Mouse (Mus musculus): ENCODE results near the gene Gatb. TPM values are rescaled to one million over a fixed set of nuclear protein-coding genes. Genes with fewer than 3 reads are reported as not detected.
A peak's percentile ranks its signal among the peaks of the same experiment; 100 is the strongest.
"Not testable (repeated sequence)": the region's sequence is repeated elsewhere in the genome, so short reads cannot be mapped to it uniquely, and the experiment has no call there.

The Gatb gene
- polyA plus RNA-seq, 1 experiment from 2014 or later = 21.1 TPM

DNA sequence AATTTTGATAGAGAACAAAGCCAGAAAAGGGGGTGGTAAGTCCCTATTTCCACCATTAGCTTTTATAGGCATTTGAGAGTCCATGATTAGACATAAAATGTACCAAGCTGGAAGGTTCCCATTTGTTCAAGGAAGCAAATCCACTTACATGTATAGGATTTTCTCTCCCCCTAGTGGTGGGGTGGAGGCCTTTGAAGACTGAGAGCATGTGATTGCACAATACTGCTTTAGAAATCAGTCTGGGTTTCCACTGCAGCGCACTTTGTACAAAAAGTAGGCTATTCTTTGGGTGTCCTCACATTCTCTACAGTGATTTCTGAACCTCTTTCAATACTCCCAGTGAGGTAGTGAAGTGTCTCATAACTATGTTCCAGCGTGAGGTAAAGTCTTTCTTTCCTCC lies 2.6 kb upstream of the Gatb start:
- Histone ChIP-seq H3K4me1 (replicated peaks) (peaks cover 2% of the 10 kb centered on the region; the same call in 1 of the 2 replicates), H3K36me3 (no peaks in the 10 kb centered on the region), H3K9me3 (no peaks in the 10 kb centered on the region), H3K9ac (no peak overlapping the region), H3K4me2 (no peak overlapping the region), H3K4me3 (no peak overlapping the region), H3K27me3 (no peaks in the 10 kb centered on the region), H3K27ac (no peak overlapping the region)
- ATAC-seq (ENCODE audit: low FRiP score) = no peak
- 67% methylated on average over 2 of the region's 2 CpGs for WGBS

DNA sequence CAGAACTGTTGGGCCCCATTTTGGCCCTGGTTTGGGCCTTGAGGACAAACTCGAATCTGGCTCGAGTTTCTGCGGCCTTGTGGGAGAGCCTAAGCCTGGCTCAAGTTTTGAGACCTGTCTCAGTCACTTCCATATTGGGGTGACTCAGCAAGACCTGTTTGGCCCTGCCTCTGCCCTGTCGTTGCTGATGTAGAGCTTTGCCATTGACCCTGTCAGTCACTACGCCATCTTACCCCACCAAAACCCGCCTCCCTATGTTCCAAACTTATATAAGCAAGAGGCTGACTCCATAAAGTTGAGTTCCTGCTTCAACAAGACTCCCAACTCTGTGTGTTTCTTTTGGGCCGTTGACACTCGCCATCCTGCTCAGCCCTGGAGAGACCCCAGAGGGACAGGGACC lies 1.4 kb upstream of the Gatb start:
- H3K27me3 ChIP-seq; H3K27ac ChIP-seq; H3K4me3 ChIP-seq; ATAC-seq (ENCODE audit: low FRiP score); H3K9ac ChIP-seq; H3K36me3 ChIP-seq; H3K4me1 ChIP-seq (replicated peaks); H3K9me3 ChIP-seq; H3K4me2 ChIP-seq: not testable (repeated sequence)
- 93% methylated on average over 8 of the region's 8 CpGs for WGBS

DNA sequence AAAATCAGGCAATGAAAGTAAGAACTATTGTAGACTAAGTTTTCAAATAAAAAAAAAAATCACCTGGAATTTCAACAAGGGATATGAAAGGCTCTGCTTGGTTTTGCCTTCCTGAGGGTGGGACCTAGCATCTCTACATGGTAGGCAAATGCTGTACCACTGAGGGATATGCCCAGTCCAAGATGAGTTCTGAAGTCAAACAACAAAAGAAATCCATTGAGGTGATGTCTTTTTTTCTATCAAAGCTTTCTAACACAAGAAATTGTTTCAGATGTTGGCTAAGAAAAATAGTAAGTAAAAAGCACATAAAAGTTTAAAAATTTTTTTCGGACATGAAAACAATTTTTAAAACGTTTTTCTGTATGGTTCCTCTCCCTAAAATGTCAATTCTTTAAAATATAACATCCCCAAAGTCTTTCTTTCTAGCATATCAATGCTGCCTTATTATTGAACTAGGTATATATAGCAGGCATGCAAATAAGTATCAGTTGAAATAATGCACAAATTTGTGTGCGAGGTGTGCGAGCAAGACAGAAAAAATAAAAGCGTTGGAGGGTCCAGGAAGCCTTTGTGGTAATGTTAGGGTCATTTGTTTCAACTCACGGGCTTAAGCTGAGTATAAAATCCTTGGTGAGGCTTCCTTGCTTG lies 579 bp upstream of the Gatb start:
- Histone ChIP-seq H3K4me2 (peak overlapping the region; percentile 53), H3K9ac (no peak overlapping the region), H3K4me1 (replicated peaks) (peaks cover 2% of the 10 kb centered on the region; the same call in 1 of the 2 replicates), H3K27me3 (no peaks in the 10 kb centered on the region), H3K9me3 (no peaks in the 10 kb centered on the region), H3K4me3 (peak overlapping the region; percentile 65), H3K36me3 (0 out of 2 replicates have a peak, but pooled peaks cover 2% of the 10 kb centered on the region), H3K27ac (no peak overlapping the region)
- ATAC-seq (ENCODE audit: low FRiP score) = no peak
- WGBS = 22% methylated on average over 6 of the region's 6 CpGs

DNA sequence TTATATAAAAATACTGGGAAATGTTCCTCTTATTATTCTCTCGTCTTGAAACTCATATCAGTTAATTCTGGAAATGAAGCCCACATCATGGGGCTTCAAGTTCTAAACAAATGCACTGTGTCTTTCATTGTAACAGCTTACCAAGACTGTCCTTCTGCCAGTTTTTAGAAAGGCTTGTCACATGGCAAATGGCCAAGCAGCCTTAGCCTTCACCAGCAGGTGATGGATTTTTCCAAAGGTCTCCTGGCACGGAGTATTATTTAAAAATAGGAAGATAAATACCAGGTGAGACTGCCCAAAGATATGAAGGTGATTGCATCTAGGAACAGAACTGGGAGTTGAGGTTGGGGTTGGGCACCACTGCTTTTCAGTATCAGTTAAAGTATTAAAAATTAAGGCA lies 8.8 kb downstream of the Gatb start:
- H3K4me1 ChIP-seq (replicated peaks) = no peaks in the 10 kb centered on the region
- H3K27ac ChIP-seq = no peak overlapping the region
- 0 out of 2 replicates have a peak, but pooled peaks cover 6% of the 10 kb centered on the region for H3K36me3 ChIP-seq
- H3K4me2 ChIP-seq = no peak overlapping the region
- H3K9me3 ChIP-seq = no peaks in the 10 kb centered on the region
- H3K4me3 ChIP-seq = no peak overlapping the region
- H3K27me3 ChIP-seq = no peaks in the 10 kb centered on the region
- H3K9ac ChIP-seq = no peak overlapping the region
- ATAC-seq (ENCODE audit: low FRiP score) = no peak
- 88% methylated on average over 2 of the region's 2 CpGs for WGBS

DNA sequence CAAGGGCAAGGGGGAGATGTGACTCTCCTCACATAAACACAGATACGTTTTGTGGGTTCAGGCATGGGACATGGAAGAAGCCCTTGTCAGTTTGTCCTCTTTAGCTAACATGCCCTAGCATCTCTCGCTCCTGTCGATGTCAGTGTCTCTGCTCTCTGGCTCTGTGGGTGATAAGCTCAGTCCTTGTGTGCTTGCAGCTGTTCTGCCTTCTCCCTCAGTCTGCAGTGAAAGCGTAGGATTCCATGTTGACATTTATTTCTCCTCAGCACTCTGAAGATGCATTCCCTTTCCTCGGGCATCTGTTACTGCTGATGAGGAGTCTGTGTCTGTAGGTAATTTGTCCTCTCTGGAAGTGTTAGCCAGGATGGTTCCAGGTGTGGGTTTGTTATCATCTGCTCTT lies 9.3 kb downstream of the Gatb start:
- Histone ChIP-seq H3K4me2 (no peak overlapping the region), H3K27me3 (no peaks in the 10 kb centered on the region), H3K9me3 (no peaks in the 10 kb centered on the region), H3K36me3 (0 out of 2 replicates have a peak, but pooled peaks cover 5% of the 10 kb centered on the region), H3K4me1 (replicated peaks) (no peaks in the 10 kb centered on the region), H3K27ac (no peak overlapping the region), H3K9ac (no peak overlapping the region), H3K4me3 (no peak overlapping the region)
- no peak for ATAC-seq (ENCODE audit: low FRiP score)
- WGBS = 89% methylated on average over 5 of the region's 5 CpGs

DNA sequence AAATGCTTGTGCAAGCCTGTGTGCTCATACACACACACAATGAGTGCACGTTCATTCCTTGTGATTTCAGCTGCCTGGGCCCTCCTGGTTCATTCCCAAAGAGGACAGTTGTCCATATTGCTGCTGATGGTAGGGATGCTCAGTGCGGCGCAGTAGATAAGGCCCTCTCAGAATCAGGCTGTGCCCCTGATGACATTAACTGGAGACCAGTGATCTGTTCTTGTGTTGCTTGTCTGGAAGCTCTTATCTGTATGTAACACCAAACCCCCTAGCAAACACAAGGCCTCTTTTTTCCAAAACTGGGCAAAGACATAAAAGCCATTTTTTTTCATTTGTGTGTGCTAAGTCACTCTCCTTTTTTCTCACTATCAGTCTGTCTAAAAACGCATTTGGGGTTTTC lies 11.0 kb downstream of the Gatb start:
- H3K4me2 ChIP-seq = no peak overlapping the region
- ATAC-seq (ENCODE audit: low FRiP score) = no peak
- H3K36me3 ChIP-seq = peaks cover 6% of the 10 kb centered on the region; the same call in 1 of the 2 replicates
- no peaks in the 10 kb centered on the region for H3K4me1 ChIP-seq (replicated peaks)
- no peak overlapping the region for H3K27ac ChIP-seq
- 88% methylated on average over 4 of the region's 4 CpGs for WGBS
- no peaks in the 10 kb centered on the region for H3K9me3 ChIP-seq
- no peak overlapping the region for H3K9ac ChIP-seq
- H3K27me3 ChIP-seq = no peaks in the 10 kb centered on the region
- H3K4me3 ChIP-seq = no peak overlapping the region

DNA sequence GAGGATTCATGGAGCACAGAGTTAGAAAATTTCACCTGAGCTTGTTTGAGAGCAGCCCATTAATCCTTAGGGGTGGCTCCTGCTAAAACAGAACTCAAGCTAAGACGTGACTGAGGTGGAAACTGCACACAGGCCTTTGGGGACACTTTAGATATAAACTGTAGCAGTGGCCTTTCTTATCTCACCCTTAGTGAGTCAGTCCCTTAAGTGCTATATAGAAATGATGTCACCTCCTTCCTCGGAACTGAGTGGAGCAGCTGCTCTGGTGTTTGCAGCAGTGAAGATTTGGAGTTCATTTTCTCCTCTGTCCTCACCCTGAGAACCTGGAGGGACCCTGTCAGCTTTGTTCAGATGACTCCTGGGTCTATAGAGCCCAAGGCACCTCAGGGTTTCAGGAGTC lies 14.8 kb downstream of the Gatb start:
- no peaks in the 10 kb centered on the region for H3K27me3 ChIP-seq
- no peaks in the 10 kb centered on the region for H3K9me3 ChIP-seq
- no peak overlapping the region for H3K9ac ChIP-seq
- H3K4me1 ChIP-seq (replicated peaks) = no peaks in the 10 kb centered on the region
- peaks cover 8% of the 10 kb centered on the region; the same call in 1 of the 2 replicates for H3K36me3 ChIP-seq
- ATAC-seq (ENCODE audit: low FRiP score) = no peak
- no peak overlapping the region for H3K4me3 ChIP-seq
- no peak overlapping the region for H3K4me2 ChIP-seq
- no peak overlapping the region for H3K27ac ChIP-seq
- 69% methylated on average over 2 of the region's 2 CpGs for WGBS

DNA sequence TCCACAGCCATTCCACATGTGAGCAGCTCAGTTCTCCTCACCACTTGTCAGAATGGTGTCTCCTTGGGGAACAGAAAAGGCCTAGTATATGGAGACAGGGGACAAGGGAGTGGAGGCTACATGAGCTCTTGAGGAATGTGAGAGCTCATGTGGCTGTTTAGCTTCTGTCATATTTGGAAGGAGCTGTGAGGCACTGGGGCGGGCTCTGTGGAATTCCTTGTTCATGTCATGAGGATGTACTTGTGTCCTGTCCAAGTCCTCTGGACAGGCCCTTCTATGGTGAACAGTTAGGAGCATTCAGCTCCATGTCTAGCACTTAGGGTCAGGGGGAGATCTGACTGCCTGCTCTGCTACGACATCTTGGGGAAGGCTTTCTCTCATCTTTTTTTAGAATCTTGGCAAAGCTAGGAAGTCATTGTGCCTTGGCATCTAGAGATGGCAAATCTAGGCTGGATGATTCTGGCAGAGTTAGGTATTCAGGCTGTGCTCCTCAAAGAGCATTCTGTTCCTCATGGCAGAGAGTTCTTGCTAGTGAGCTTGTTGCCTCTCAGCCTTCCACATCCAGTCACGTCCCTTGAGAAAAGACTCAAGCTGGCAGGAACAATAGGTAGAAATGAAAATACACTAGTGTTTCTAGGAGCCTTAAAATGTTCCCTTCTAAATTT lies 16.3 kb downstream of the Gatb start:
- Histone ChIP-seq H3K36me3 (peaks cover 3% of the 10 kb centered on the region; the same call in 1 of the 2 replicates), H3K9ac (no peak overlapping the region), H3K9me3 (no peaks in the 10 kb centered on the region), H3K4me2 (no peak overlapping the region), H3K27me3 (no peaks in the 10 kb centered on the region), H3K27ac (no peak overlapping the region), H3K4me3 (no peak overlapping the region), H3K4me1 (replicated peaks) (no peaks in the 10 kb centered on the region)
- no peak for ATAC-seq (ENCODE audit: low FRiP score)
- 93% methylated on average over 3 of the region's 3 CpGs for WGBS

DNA sequence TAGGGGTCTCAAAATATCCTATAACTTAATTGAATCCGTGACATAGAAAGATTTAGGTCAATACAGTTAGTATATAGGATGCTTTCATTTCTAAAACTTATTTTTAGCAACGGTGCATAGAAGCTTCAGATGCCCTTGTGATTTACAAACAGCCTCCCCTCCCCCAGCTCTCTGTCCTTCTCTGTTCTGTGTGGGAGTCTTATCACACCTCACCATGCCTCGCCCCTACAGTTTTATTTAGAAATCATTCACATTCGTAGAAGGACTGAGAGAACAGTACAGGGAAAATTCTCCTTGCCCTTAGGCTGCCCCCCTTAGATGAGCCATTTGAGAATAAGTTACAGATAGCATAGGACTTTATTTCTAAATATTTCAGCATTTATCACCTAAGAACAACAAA lies 18.1 kb downstream of the Gatb start:
- H3K4me2 ChIP-seq = no peak overlapping the region
- ATAC-seq (ENCODE audit: low FRiP score) = no peak
- H3K27ac ChIP-seq = no peak overlapping the region
- H3K36me3 ChIP-seq = peaks cover 3% of the 10 kb centered on the region; the same call in 1 of the 2 replicates
- no peak overlapping the region for H3K4me3 ChIP-seq
- no peak overlapping the region for H3K9ac ChIP-seq
- H3K27me3 ChIP-seq = no peaks in the 10 kb centered on the region
- H3K9me3 ChIP-seq = no peaks in the 10 kb centered on the region
- no peaks in the 10 kb centered on the region for H3K4me1 ChIP-seq (replicated peaks)
- WGBS = 82% methylated on average over 4 of the region's 4 CpGs

DNA sequence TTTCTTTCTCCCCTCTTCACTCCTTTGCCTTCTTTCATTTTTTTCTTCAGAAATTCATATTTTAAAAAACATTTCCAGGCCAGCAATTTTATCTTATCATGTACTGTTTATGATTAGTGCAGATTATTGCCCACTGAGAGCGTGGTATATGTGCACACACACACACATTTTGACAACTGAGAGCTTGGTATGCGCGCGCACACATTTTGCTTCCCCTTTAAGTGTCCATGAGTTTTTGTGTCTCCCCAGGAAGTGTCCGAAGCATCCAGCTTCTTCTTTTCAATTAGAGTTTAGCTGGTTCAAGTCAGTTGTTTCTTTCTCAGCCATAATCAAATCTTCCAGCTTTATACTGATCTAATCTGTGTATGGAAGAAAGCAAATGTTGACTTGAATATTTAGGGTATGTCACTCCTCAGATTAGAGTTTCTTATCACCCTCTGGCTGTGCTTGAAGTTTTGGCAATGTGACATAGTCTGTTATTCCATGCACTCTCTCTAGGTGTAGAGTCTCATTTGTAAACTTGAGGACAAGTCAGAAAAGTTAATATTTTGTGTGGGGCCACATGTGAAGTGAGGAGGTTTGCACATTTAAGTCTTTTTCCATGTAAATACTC lies 18.8 kb downstream of the Gatb start:
- Histone ChIP-seq H3K9ac (no peak overlapping the region), H3K27ac (no peak overlapping the region), H3K4me3 (no peak overlapping the region), H3K4me2 (no peak overlapping the region), H3K27me3 (no peaks in the 10 kb centered on the region), H3K4me1 (replicated peaks) (no peaks in the 10 kb centered on the region), H3K9me3 (no peaks in the 10 kb centered on the region), H3K36me3 (peaks cover 3% of the 10 kb centered on the region; the same call in 1 of the 2 replicates)
- no peak for ATAC-seq (ENCODE audit: low FRiP score)
- 90% methylated on average over 5 of the region's 5 CpGs for WGBS

DNA sequence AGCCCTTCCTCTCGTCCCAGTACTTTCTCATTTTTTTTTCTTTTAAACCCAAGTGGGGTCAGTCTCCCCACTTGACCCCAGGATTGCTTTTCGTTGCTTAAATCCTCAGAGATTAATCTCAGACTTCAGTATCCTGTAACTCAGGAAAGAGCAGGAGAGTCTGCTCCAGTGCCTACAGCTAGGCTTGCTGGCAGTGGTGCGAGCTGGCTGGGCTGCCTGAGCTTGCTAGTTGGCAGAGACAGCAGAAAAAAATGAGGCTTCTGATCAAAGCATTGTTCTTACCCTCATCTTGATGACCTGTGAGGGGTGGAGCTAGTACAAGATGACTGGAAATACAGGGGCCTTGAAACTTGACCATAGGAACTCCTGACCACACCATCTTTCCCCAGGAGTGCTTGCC lies 20.5 kb downstream of the Gatb start:
- Histone ChIP-seq H3K27ac (no peak overlapping the region), H3K36me3 (peaks cover 3% of the 10 kb centered on the region; the same call in 1 of the 2 replicates), H3K4me1 (replicated peaks) (no peaks in the 10 kb centered on the region), H3K9ac (no peak overlapping the region), H3K4me3 (no peak overlapping the region), H3K4me2 (no peak overlapping the region), H3K27me3 (no peaks in the 10 kb centered on the region), H3K9me3 (no peaks in the 10 kb centered on the region)
- WGBS = 84% methylated on average over 3 of the region's 3 CpGs
- no peak for ATAC-seq (ENCODE audit: low FRiP score)

DNA sequence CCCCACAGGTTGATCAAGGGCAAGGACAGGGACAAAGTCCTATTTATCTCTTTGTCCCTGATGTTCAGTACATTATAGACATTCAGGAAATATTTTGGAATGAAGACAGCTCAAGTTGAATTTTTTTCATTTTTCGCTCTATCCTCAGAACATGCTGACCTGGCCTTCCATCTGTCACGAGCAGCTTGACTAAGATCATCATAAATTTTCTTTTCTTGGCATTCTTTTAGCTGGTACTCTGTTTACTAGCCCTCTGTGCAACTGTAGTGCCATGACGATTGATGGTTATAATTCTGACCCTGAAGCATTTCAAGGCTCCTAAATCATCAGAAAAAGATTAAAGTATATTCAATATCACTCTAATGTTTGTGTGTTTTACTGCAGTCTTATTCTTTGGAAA lies 25.6 kb downstream of the Gatb start:
- Histone ChIP-seq H3K27ac (no peak overlapping the region), H3K27me3 (no peaks in the 10 kb centered on the region), H3K4me1 (replicated peaks) (peaks cover 24% of the 10 kb centered on the region), H3K4me3 (no peak overlapping the region), H3K9ac (no peak overlapping the region), H3K36me3 (no peaks in the 10 kb centered on the region), H3K9me3 (no peaks in the 10 kb centered on the region), H3K4me2 (no peak overlapping the region)
- 85% methylated on average over 3 of the region's 3 CpGs for WGBS
- ATAC-seq (ENCODE audit: low FRiP score) = no peak
